Mouse (Mus musculus) liver, embryonic 14.5 days (tissue): ENCODE results near the gene Lpo.

Source experiments
- CTCF ChIP-seq: IDR thresholded peaks from 2 replicates; pipeline ENCODE4 v1.5.1; 2016; ENCODE audit warnings: antibody characterized with exemption, low read depth, control low read depth
- EP300 ChIP-seq: IDR thresholded peaks from 2 replicates; pipeline ENCODE4 v1.6.1; 2016; ENCODE audit warnings: antibody characterized with exemption, low read depth

DNA sequence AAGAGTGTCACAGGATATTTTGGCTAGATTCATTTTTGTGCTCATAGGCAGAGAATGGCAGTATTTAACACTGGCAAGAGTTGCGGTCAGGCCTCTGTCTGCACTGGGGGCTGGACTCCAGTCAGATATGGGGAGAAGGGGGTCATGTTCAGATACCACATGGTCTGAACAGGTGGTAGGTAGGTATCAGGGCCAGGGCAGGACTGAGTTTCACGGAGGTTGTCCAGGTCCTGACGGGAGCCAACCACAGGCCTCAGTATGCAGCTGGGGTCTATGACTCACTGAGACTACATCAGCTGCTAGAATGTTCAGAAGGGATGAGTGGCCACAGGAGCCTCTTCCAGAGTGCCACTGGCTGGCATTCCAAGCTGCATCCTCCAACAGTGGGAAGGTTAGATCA, 55.7 kb downstream of the Lpo start:
- no peak for TF ChIP-seq EP300
- TF ChIP-seq CTCF: no peak
